Mouse (Mus musculus) lung, adult 2 months (tissue): ENCODE results near the gene Mamstr. TPM values are rescaled to one million over a fixed set of nuclear protein-coding genes. Genes with fewer than 3 reads are reported as not detected.
A peak's percentile ranks its signal among the peaks of the same experiment; 100 is the strongest.

ENCODE experiments used
- DNase-seq: peaks from one replicate; pipeline ENCODE4 v3.0.0; 2022
- H3K4me1 ChIP-seq: fragments of 200-500 bp; 2 replicates; pipeline ENCODE4 v1.6.1; 2011; ENCODE audit warnings: low read length; ENCODE audit not compliant: control insufficient read depth, insufficient read depth
- H3K4me3 ChIP-seq: fragments of 200-500 bp; replicated peaks from 2 replicates; pipeline ENCODE3; 2011; ENCODE audit warnings: low read depth, mild to moderate bottlenecking, control low read depth, low read length; ENCODE audit errors: extremely low read depth
- CTCF ChIP-seq: fragments of 200-500 bp; IDR thresholded peaks from 2 replicates; pipeline ENCODE4 v1.5.1; 2011; ENCODE audit warnings: mild to moderate bottlenecking, low read length, control low read depth; ENCODE audit not compliant: insufficient read depth
- POLR2A ChIP-seq: fragments of 200-500 bp; IDR thresholded peaks from 2 replicates; pipeline ENCODE4 v1.6.1; 2011; ENCODE audit warnings: low read depth, mild to moderate bottlenecking, control low read depth, low read length, borderline replicate concordance; ENCODE audit errors: extremely low read depth
- WGBS: fragments of 180-500 bp; shearing (Covaris S2); methylation state at CpG from one replicate; pipeline ENCODE4 v1.1.7; 2018; 5-methylcytosine and 5-hydroxymethylcytosine counted together
- polyA plus RNA-seq: library from polyadenylated mRNA; depleted of rRNA; stranded (reverse); fragments of >200 nt; gene quantifications from 2 replicates; pipeline ENCODE4 v1.2.3, GENCODE M21; 2012

Gene Mamstr
- polyA plus RNA-seq, 1 experiment = 13.2 TPM

DNA sequence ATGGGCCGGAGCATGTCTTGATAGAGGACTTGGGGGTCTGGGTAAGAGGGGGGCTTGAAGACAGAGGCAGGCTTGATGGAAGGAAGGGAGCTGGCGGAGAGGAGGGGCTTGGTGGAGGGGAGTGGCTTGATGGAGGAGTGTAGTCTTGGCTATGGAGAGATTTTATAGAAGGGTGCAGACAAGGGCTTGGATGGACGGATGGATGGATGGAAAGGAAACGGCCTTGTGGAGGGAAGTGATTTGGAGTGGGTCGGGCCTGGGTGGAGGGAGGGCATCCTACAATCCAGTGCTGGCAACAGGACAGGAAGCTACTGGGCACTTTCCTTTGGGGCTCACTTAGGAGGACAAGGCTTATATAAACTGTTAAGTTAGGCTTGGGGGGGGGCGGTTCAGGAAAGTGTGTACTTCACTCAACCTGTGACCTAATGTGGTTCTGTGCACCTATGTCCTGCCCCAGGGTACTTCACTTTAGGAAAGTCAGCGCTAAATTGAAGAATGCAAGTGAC, 13.2 kb upstream of the Mamstr start:
- no peak for DNase-seq
- H3K4me1 ChIP-seq = 0 out of 2 replicates have a peak, but pooled peaks cover 4% of the 10 kb centered on the region
- no peak for TF ChIP-seq CTCF
- TF ChIP-seq POLR2A = no peak
- H3K4me3 ChIP-seq = peak overlapping the region; percentile 94
- WGBS = 57% methylated on average over 7 of the region's 7 CpGs

DNA sequence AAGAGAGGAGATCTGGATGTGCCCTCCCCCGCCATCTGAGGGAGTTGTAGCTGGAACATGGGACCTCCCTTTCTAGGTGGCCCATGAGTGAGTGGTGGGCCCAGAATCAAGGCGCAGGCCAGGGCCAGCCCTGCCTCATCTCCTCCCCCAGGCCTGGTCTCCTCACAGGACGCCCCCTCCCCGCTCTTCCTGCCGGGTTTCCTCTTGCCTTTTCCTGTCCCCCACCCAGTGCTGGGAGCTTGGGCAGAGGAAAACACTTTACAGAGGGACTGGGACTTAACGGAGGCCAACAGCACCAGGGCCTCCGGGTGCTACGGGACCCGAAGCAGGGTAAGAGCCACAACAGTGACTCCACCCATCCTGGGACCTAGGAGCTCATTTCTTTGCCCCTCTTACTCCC, 12.5 kb upstream of the Mamstr start, which contains the start of gene Rasip1:
Gene Rasip1 (plus strand): TSS at position 228 of the 400 bp plus-strand sequence.
- TF ChIP-seq CTCF (no peak), POLR2A (peak; percentile 94)
- peak within 1 kb of the TSS; percentile 94 for H3K4me3 ChIP-seq
- 52% methylated on average over 9 of the region's 9 CpGs for WGBS
- peak; percentile 39 for DNase-seq
- 0 out of 2 replicates have a peak, but pooled peaks cover 6% of the 10 kb centered on the region for H3K4me1 ChIP-seq

DNA sequence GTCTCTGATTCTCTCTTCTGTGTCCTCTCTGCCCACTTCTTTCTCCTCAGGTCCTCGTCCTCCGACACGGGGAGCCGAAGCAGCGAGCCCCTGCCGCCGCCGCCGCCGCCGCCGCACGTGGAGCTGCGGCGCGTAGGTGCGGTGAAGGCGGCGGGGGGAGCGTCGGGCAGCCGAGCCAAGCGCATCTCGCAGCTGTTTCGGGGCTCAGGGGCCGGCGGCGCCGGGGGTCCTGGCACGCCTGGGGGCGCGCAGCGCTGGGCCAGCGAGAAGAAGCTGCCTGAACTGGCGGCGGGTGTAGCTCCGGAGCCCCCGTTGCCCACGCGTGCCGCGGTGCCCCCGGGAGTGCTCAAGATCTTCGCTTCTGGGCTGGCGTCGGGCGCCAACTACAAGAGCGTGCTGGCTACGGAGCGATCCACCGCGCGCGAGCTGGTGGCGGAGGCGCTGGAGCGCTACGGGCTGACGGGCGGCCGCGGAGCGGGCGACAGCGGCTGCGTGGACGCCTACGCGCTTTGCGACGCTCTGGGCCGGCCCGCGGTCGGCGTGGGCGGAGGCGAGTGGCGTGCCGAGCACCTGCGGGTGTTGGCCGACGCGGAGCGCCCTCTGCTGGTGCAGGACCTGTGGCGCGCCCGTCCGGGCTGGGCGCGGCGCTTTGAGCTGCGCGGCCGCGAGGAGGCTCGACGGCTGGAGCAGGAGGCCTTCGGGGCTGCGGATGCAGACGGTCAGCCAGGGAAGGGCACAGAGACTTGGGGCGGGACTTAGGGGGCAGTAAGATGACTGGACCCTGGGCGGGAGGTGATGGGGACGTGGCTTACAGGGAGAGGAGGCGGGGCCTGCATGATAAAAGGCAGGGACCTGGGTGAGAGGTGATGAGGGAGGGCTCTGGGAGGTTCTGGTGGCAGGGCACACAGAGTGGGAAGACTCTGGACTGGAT, 11.1 kb upstream of the Mamstr start:
- TF ChIP-seq CTCF = peak; percentile 57
- TF ChIP-seq POLR2A = no peak; the same call in 1 of the 2 replicates
- DNase-seq = peak; percentile 87
- peak overlapping the region; percentile 94 for H3K4me3 ChIP-seq
- 3% methylated on average over 104 of the region's 105 CpGs for WGBS
- H3K4me1 ChIP-seq = 0 out of 2 replicates have a peak, but pooled peaks cover 7% of the 10 kb centered on the region

DNA sequence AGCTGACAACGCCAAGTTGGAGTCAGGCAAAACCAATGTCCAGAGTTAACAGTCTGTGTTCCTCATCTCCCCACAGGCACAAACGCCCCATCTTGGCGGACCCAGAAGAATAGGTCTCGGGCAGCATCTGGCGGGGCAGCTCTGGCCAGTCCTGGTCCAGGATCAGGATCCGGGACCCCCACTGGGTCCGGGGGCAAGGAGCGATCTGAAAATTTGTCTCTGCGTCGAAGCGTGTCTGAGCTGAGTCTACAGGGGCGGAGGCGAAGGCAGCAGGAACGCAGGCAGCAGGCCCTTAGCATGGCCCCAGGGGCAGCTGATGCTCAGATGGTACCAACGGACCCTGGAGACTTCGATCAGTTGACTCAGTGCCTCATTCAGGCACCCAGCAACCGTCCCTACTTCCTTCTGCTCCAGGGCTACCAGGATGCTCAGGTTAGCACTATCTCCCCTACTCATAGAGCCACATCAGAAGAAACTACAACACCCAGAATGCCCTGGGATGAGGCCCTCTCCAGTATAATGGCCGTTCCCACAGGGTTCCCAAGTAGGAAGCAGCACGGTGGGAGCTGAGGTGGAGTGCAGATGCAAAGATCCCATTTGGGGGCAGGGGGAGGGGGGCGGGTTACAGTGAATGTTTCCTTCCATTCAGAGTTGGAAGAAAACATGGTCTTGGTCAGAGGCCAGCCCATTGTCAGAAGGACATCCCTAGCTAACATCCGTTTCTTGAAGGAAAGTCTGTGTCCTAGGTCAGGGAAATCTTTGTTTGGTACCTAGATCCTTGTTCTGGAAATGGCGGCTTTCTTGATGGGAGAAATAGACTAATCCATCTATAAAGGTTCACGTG, 9.5 kb upstream of the Mamstr start:
- TF ChIP-seq CTCF (no peak), POLR2A (no peak)
- Histone ChIP-seq H3K4me1 (0 out of 2 replicates have a peak, but pooled peaks cover 12% of the 10 kb centered on the region), H3K4me3 (peak overlapping the region; percentile 20)
- no peak for DNase-seq
- 65% methylated on average over 23 of the region's 23 CpGs for WGBS

DNA sequence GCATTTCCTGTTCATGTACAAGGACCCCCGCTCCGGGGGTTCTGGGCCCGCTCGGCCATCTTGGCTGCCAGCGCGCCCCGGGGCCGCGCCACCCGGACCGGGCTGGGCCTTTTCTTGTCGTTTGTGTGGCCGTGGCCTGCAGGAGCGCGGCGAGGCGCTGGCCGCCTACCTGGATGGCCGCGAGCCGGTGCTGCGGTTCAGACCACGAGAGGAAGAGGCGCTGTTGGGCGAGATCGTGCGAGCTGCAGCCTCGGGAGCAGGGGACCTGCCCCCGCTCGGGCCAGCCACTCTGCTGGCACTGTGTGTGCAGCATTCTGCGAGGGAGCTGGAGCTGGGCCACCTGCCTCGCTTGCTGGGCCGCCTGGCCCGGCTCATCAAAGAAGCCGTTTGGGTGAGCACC, 7.3 kb upstream of the Mamstr start:
- TF ChIP-seq POLR2A (no peak), CTCF (no peak)
- 26% methylated on average over 35 of the region's 35 CpGs for WGBS
- H3K4me3 ChIP-seq = no peak overlapping the region
- peaks cover 14% of the 10 kb centered on the region; the same call in 1 of the 2 replicates for H3K4me1 ChIP-seq
- no peak for DNase-seq

DNA sequence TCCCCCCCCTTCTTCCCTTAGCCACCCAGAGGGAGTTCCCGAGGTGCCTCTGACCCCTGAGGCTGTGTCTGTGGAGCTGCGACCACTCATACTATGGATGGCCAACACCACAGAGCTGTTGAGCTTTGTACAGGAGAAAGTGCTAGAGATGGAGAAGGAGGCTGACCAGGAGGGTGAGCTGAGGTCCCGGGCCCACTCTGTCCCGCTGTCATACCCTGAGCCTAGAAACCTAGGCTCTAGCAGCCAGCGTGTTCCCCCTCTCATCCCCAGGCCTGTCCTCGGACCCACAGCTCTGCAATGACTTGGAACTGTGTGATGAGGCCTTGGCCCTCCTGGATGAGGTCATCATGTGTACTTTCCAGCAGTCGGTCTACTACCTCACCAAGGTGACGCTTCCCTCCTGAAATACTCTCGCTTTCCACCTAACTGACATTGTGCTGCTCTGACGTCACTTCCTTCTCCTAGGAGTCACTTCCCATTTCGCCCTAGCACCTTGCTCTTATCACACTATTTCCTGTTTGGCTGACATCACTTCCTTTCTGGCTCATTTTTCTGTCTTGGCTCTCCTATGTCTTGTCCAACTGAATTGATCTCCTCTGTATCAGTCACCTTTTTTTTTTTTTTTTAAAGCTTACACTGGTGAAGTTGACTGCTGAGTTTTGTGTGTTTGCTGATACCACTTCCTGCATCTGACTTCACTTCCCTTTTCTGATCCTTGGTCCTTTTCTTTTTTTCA, 4.7 kb upstream of the Mamstr start:
- WGBS = 57% methylated on average over 11 of the region's 11 CpGs
- DNase-seq = no peak
- TF ChIP-seq POLR2A = peak; percentile 25; the same call in 1 of the 2 replicates
- TF ChIP-seq CTCF = no peak
- Histone ChIP-seq H3K4me3 (no peak overlapping the region), H3K4me1 (peaks cover 12% of the 10 kb centered on the region; the same call in 1 of the 2 replicates)

DNA sequence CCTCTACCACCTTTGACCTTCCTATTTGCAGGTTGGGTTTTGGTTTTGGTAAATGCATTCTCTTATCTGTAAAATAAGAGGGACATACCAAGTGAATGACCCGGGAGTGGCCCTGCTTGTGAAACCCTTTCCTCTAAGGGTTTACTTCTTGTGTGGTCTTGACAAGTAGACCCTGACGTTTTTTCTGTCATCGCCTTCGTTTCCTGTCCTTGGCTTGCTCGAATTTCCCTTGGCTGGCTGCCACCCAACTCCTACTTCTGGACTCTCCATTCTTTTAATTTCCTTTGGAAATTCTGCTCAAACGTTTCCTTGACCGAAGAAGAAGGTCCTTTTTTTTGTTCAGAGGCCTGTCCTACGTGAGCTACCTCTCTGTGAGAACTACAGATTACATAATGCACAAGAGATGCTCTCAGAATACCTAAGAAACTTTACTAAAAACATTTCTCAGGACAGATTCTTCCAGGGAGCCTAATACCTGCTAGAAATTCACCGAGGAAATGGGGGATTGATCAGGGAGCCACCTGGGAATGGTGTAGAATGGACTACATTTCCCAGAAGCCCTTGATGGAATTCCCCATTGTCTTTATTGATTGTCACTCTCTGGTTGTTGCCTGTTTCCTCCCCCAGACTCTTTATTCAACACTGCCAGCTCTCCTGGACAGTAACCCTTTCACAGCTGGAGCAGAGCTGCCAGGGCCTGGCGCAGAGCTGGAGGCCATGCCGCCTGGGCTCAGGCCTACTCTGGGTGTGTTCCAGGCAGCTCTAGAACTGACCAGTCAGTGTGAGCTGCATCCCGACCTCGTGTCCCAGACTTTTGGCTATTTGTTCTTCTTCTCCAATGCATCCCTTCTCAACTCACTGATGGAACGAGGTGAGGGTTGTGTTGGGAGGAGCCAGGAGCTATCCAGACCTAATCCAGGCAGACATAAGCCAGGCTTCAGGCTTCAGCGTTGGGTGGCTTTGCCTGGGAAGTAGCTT, 3.8 kb upstream of the Mamstr start:
- Histone ChIP-seq H3K4me1 (peaks cover 14% of the 10 kb centered on the region), H3K4me3 (no peak overlapping the region)
- TF ChIP-seq CTCF = no peak
- TF ChIP-seq POLR2A = no peak
- 44% methylated on average over 15 of the region's 15 CpGs for WGBS
- no peak for DNase-seq

DNA sequence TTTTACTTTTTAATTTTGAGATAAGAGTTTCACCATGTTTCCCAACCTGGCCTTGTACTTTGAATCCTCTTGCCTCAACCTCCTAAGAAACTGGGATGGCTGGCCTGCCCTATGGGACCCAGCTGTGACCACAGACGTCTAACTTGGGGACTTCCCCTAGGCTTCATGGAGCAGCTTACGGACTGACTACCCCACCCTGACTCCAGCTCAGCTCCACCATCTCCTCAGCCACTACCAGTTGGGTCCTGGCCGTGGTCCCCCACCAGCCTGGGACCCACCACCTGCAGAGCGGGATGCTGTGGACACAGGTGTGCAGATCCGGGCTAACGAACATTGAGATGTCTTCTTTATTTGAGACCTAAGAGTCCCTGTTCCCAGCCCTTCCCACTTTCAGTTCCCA, 2.1 kb upstream of the Mamstr start:
- TF ChIP-seq CTCF = no peak
- TF ChIP-seq POLR2A = no peak
- DNase-seq = no peak
- WGBS = 74% methylated on average over 6 of the region's 6 CpGs
- peaks cover 16% of the 10 kb centered on the region for H3K4me1 ChIP-seq
- H3K4me3 ChIP-seq = no peak overlapping the region
